Mouse (Mus musculus) myocyte (in vitro differentiated cells): ENCODE measurements at regions not wholly inside any gene's neighbourhood (a gene's known extent, or its start where the extent isn't known, plus 50 kb on each side); places are given as distances from the start of the nearest gene placed in this dataset.

Source experiments
- E2F4 ChIP-seq: IDR thresholded peaks from one replicate; pipeline ENCODE4 v1.6.1; 2011; ENCODE audit warnings: mild to moderate bottlenecking, control low read depth, moderate library complexity; ENCODE audit not compliant: insufficient read depth
- MAX ChIP-seq: IDR thresholded peaks from one replicate; pipeline ENCODE4 v1.6.1; 2011; ENCODE audit warnings: low read depth, mild to moderate bottlenecking, control low read depth
- MYOD1 ChIP-seq, 3 experiments: IDR thresholded peaks; one replicate each; pipeline ENCODE4 v1.6.1; 2011; ENCODE audit warnings: control low read depth in 2 of 3, low read depth in 2 of 3, mild to moderate bottlenecking in 2 of 3, moderate library complexity in 1 of 3; ENCODE audit not compliant: insufficient read length in 2 of 3, control insufficient read depth in 1 of 3
- MYOG ChIP-seq, 3 experiments: IDR thresholded peaks; one replicate each; pipeline ENCODE4 v1.6.1; 2011; ENCODE audit warnings: control low read depth in 2 of 3, low read depth in 2 of 3, mild to moderate bottlenecking in 2 of 3; ENCODE audit not compliant: insufficient read length in 2 of 3, control insufficient read depth in 1 of 3, insufficient read depth in 1 of 3
- POLR2A ChIP-seq: IDR thresholded peaks from one replicate; pipeline ENCODE4 v1.6.1; 2011; ENCODE audit warnings: low read depth, mild to moderate bottlenecking, control low read depth, moderate library complexity; ENCODE audit not compliant: insufficient read length
- SRF ChIP-seq: IDR thresholded peaks from one replicate; pipeline ENCODE4 v1.6.1; 2011; ENCODE audit warnings: low read depth; ENCODE audit not compliant: control insufficient read depth, insufficient read length
- TCF12 ChIP-seq: IDR thresholded peaks from one replicate; pipeline ENCODE4 v1.6.1; 2011; ENCODE audit warnings: mild to moderate bottlenecking, control low read depth; ENCODE audit not compliant: poor library complexity, insufficient read depth, severe bottlenecking
- TCF3 ChIP-seq: IDR thresholded peaks from one replicate; pipeline ENCODE4 v1.6.1; 2011; ENCODE audit warnings: low read depth, control low read depth; ENCODE audit not compliant: insufficient read length
- USF1 ChIP-seq: IDR thresholded peaks from one replicate; pipeline ENCODE4 v1.6.1; 2011; ENCODE audit warnings: low read depth, mild to moderate bottlenecking, control low read depth, moderate library complexity

- TF ChIP-seq POLR2A (no peak), MAX (no peak), MYOG (IDR thresholded peaks at IDR 0.05; ENCODE audit: control insufficient read depth in 1 of 3, insufficient read depth in 1 of 3, insufficient read length in 2 of 3, low read depth in 2 of 3) (no peak), E2F4 (no peak), SRF (no peak), USF1 (no peak), TCF12 (no peak), TCF3 (no peak), MYOD1 (IDR thresholded peaks at IDR 0.05; ENCODE audit: control insufficient read depth in 1 of 3, insufficient read length in 2 of 3, low read depth in 2 of 3) (no peak)
These were observed 94.8 kb upstream of the Synm start for GRCm38 (mm10) chr7:67854080-67855022.
